Comparison of ENCODE assay signal across 9 mouse cellular contexts in the genomic region with DNA sequence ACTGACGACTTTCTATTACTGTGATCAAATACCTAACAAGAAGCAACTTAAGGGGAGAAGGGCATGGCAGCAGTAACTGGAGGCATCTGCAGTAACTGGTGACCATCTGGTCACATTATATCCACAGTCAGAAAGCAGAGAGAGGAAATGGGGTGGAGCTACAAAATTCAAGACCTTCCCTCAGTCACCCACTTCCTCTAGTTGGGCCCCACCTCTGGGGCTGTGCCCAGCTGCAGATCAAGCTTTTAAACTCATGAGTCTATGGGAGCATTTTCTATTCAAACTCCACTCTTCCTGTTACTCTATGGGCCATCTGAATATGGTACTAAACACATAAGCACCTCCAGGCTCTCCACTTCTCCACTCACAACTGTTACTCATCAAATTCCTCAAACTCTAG. TPM values are rescaled to one million over a fixed set of nuclear protein-coding genes. Genes with fewer than 3 reads are reported as not detected.
A peak's percentile ranks its signal among the peaks of the same experiment; 100 is the strongest.
DNase-seq lines count a peak whose midpoint lies in the region; ATAC-seq and TF ChIP-seq lines count a peak whose summit lies in the region.
"Had no signal": no experiment of that assay in that cellular context is flagged by ENCODE, and none has a peak within 500 bp of the region (broad histone marks: within the 10 kb centered on the region; RNA-seq: fewer than 3 reads in every experiment).

No protein-coding gene starts in this region.

- H3K36me3 ChIP-seq in lung, postnatal 0 days (ENCODE audit: insufficient read depth, low read length): peaks cover 6% of the 10 kb centered on the region; the same call in 1 of the 2 replicates
- peaks cover 11% of the 10 kb centered on the region; the same call in 1 of the 2 replicates for H3K36me3 ChIP-seq in forebrain, embryonic 14.5 days (ENCODE audit: control insufficient read depth, insufficient read depth, low read length)
- peaks cover 37% of the 10 kb centered on the region for H3K36me3 ChIP-seq in limb, embryonic 12.5 days
- 0 out of 2 replicates have a peak, but pooled peaks cover 6% of the 10 kb centered on the region for H3K36me3 ChIP-seq in stomach, embryonic 15.5 days

- no peaks in the 10 kb centered on the region for H3K9me3 ChIP-seq in lung, postnatal 0 days (ENCODE audit: low read length)
- H3K9me3 ChIP-seq in forebrain, embryonic 14.5 days (replicated peaks; ENCODE audit: control insufficient read depth, low read length): no peaks in the 10 kb centered on the region
- H3K9me3 ChIP-seq in limb, embryonic 12.5 days: 0 out of 2 replicates have a peak, but pooled peaks cover 2% of the 10 kb centered on the region
- H3K9me3 ChIP-seq in stomach, embryonic 15.5 days: no peaks in the 10 kb centered on the region

- H3K4me3 ChIP-seq in lung, postnatal 0 days (ENCODE audit: low read depth, low read length): peak overlapping the region; percentile 10; the same call in 1 of the 2 replicates
- peak overlapping the region; percentile 13; the same call in 1 of the 2 replicates for H3K4me3 ChIP-seq in forebrain, embryonic 14.5 days (ENCODE audit: low read depth, low read length)
- peak overlapping the region; percentile 7; the same call in 1 of the 2 replicates for H3K4me3 ChIP-seq in limb, embryonic 12.5 days (replicated peaks)
- H3K4me3 ChIP-seq in stomach, embryonic 15.5 days (replicated peaks): peak overlapping the region; percentile 23
- H3K4me3 ChIP-seq: erythroblast, embryonic 14.5 days had no signal

- H3K27me3 ChIP-seq in lung, postnatal 0 days (replicated peaks; ENCODE audit: insufficient read depth, low read length): no peaks in the 10 kb centered on the region
- H3K27me3 ChIP-seq in forebrain, embryonic 14.5 days (replicated peaks; ENCODE audit: control insufficient read depth, insufficient read depth, low read length): no peaks in the 10 kb centered on the region
- no peaks in the 10 kb centered on the region for H3K27me3 ChIP-seq in limb, embryonic 12.5 days
- no peaks in the 10 kb centered on the region for H3K27me3 ChIP-seq in stomach, embryonic 15.5 days (replicated peaks)

- no peak for TF ChIP-seq EP300 in lung, postnatal 0 days (IDR thresholded peaks at IDR 0.05)

- H3K9ac ChIP-seq in lung, postnatal 0 days (replicated peaks; ENCODE audit: low read depth): no peak overlapping the region
- H3K9ac ChIP-seq in forebrain, embryonic 14.5 days (ENCODE audit: low read length): no peak overlapping the region; the same call in 1 of the 2 replicates
- no peak overlapping the region for H3K9ac ChIP-seq in limb, embryonic 12.5 days (replicated peaks)
- no peak overlapping the region for H3K9ac ChIP-seq in stomach, embryonic 15.5 days

- peaks cover 18% of the 10 kb centered on the region; the same call in 1 of the 2 replicates for H3K4me1 ChIP-seq in lung, postnatal 0 days (ENCODE audit: insufficient read depth, low read depth, low read length)
- peaks cover 38% of the 10 kb centered on the region for H3K4me1 ChIP-seq in forebrain, embryonic 14.5 days (ENCODE audit: control insufficient read depth, insufficient read depth, low read length)
- peaks cover 45% of the 10 kb centered on the region for H3K4me1 ChIP-seq in limb, embryonic 12.5 days (replicated peaks)
- H3K4me1 ChIP-seq in stomach, embryonic 15.5 days: peaks cover 14% of the 10 kb centered on the region

- WGBS in lung, postnatal 0 days: 84% methylated on average over 1 of the region's 1 CpGs
- WGBS in forebrain, embryonic 14.5 days: 69% methylated on average over 1 of the region's 1 CpGs
- WGBS in limb, embryonic 12.5 days: 41% methylated on average over 1 of the region's 1 CpGs
- 60% methylated on average over 1 of the region's 1 CpGs for WGBS in stomach, embryonic 15.5 days

- ATAC-seq in lung, postnatal 0 days: no peak
- no peak for ATAC-seq in forebrain, embryonic 14.5 days
- ATAC-seq in limb, embryonic 12.5 days (ENCODE audit: insufficient number of reproducible peaks, insufficient read depth, low FRiP score, low TSS enrichment, low read depth): no peak
- no peak for ATAC-seq in stomach, embryonic 15.5 days (ENCODE audit: insufficient read depth, low FRiP score, low read depth)

- H3K27ac ChIP-seq in lung, postnatal 0 days (ENCODE audit: low read length): no peak overlapping the region
- H3K27ac ChIP-seq in forebrain, embryonic 14.5 days (ENCODE audit: low read depth, low read length): no peak overlapping the region
- H3K27ac ChIP-seq in limb, embryonic 12.5 days: no peak overlapping the region
- no peak overlapping the region for H3K27ac ChIP-seq in stomach, embryonic 15.5 days

- peak overlapping the region; percentile 30 for H3K4me2 ChIP-seq in lung, postnatal 0 days (replicated peaks; ENCODE audit: low read depth, low read length)
- H3K4me2 ChIP-seq in forebrain, embryonic 14.5 days (ENCODE audit: low read length): peak overlapping the region; percentile 86
- peak overlapping the region; percentile 41 for H3K4me2 ChIP-seq in limb, embryonic 12.5 days
- H3K4me2 ChIP-seq in stomach, embryonic 15.5 days: peak overlapping the region; percentile 47

- no peak for TF ChIP-seq CTCF in lung, postnatal 0 days (IDR thresholded peaks at IDR 0.05)

- DNase-seq in lung, postnatal 0 days (ENCODE audit: low spot score): peak; percentile 39
- DNase-seq in lung, postnatal 10 days: no peak
- no peak for DNase-seq in forebrain, embryonic 14.5 days (ENCODE audit: low spot score)
- DNase-seq in testis, postnatal 10 days (ENCODE audit: low spot score): no peak
- no peak for DNase-seq in adrenal gland, postnatal 4 days (ENCODE audit: low spot score in 2 of 2)
- DNase-seq: spleen, adult 18-20 months had no signal

RNA-seq across cellular contexts. Expression of a gene that starts 3.5 kb away (rescaled TPM):
- polyA plus RNA-seq in lung, postnatal 0 days (2015; fragmentation: Nextera tagmentation; extraction: Ambion mirVana): 14.1 and 15.6 TPM in 2 replicates
- polyA plus RNA-seq in forebrain, embryonic 14.5 days (2014; fragmentation: Nextera tagmentation; extraction: Ambion mirVana): 21.2 and 21.8 TPM in 2 replicates
- 27.4 and 27.5 TPM in 2 replicates for polyA plus RNA-seq in limb, embryonic 12.5 days (2016; fragmentation: Nextera tagmentation; extraction: Ambion mirVana)
- 19.0 and 19.4 TPM in 2 replicates for polyA plus RNA-seq in stomach, embryonic 15.5 days (2015; fragmentation: Nextera tagmentation; extraction: Ambion mirVana)
- 10 to 100 TPM; 57.4 to 58.3 TPM for total RNA-seq in adrenal gland, postnatal 4 days (2021)

Comparison
In these comparisons a context has a peak if more than half of its experiments do, and no peak if none do; other contexts are left out.
1. H3K4me2 ChIP-seq: peak in every context shown above with its lines; median percentile 86 in forebrain, embryonic 14.5 days; 47 in stomach, embryonic 15.5 days; 41 in limb, embryonic 12.5 days; 30 in lung, postnatal 0 days.